In genomic region chr1:74077353-74077752, GRCm38 (mm10) we compare ENCODE assay signal across 9 mouse cellular contexts. TPM values are rescaled to one million over a fixed set of nuclear protein-coding genes. Genes with fewer than 3 reads are reported as not detected.
DNase-seq lines count a peak whose midpoint lies in the region; ATAC-seq and TF ChIP-seq lines count a peak whose summit lies in the region.
"Had no signal": no experiment of that assay in that cellular context is flagged by ENCODE, and none has a peak within 500 bp of the region (broad histone marks: within the 10 kb centered on the region; RNA-seq: fewer than 3 reads in every experiment).

No protein-coding gene starts in this region.

- WGBS in lung, embryonic 16.5 days, result 0% methylated on average over 2 of the region's 2 CpGs
- 2% methylated on average over 2 of the region's 2 CpGs for WGBS in spleen, adult 2 months

- no peak overlapping the region for H3K27ac ChIP-seq in lung, embryonic 16.5 days (ENCODE audit: low read length)
- H3K27ac ChIP-seq in spleen, adult 2 months (ENCODE audit: insufficient read depth, low read length), result no peak overlapping the region
- H3K27ac ChIP-seq: neural tube, embryonic 12.5 days had no signal

- peak; percentile 52; the same call in 1 of the 2 replicates for TF ChIP-seq CTCF in spleen, adult 2 months (IDR thresholded peaks at IDR 0.05; ENCODE audit: extremely low read depth, insufficient read depth, insufficient read length, insufficient replicate concordance)

- DNase-seq in cerebellum, adult 18-20 months, result peak; percentile 23 to 50
- peak; percentile 43 for DNase-seq in MEL-GATA-1-ER (ENCODE audit: extremely low read depth, low read depth)
- DNase-seq in cerebellum, postnatal 14 days, result peak; percentile 62 to 74
- peak; percentile 94 for DNase-seq in heart, adult 8-10 months (ENCODE audit: low spot score)
- peak; percentile 67 for DNase-seq in layer of hippocampus, adult 9-10 months (ENCODE audit: low spot score)
- peak in 1 of 2 experiments; percentile 71 for DNase-seq in spleen, adult 2 months (ENCODE audit: low read depth in 1 of 2, low spot score in 2 of 2)

- no peak for TF ChIP-seq POLR2A in spleen, adult 2 months (IDR thresholded peaks at IDR 0.05; ENCODE audit: low read depth, low read length)

- H3K4me3 ChIP-seq in lung, embryonic 16.5 days (ENCODE audit: low read length), result no peak overlapping the region
- no peak overlapping the region for H3K4me3 ChIP-seq in spleen, adult 2 months (ENCODE audit: extremely low read depth, insufficient read depth, insufficient read length)
- H3K4me3 ChIP-seq: neural tube, embryonic 12.5 days had no signal

- H3K27me3 ChIP-seq in lung, embryonic 16.5 days (ENCODE audit: control insufficient read depth, insufficient read depth, low read depth, low read length), result no peaks in the 10 kb centered on the region
- H3K27me3 ChIP-seq in spleen, adult 2 months (ENCODE audit: control insufficient read depth, insufficient read depth, low read length), result no peaks in the 10 kb centered on the region
- H3K27me3 ChIP-seq: neural tube, embryonic 12.5 days had no signal

- ATAC-seq in cerebellum, adult (ENCODE audit: insufficient number of reproducible peaks, low FRiP score, low TSS enrichment), result no peak
- ATAC-seq in lung, embryonic 16.5 days (ENCODE audit: low read depth), result peak; percentile 35; the same call in 1 of the 2 replicates

- peaks cover 18% of the 10 kb centered on the region for H3K4me1 ChIP-seq in lung, embryonic 16.5 days (replicated peaks; ENCODE audit: control insufficient read depth, insufficient read depth, low read length)
- H3K4me1 ChIP-seq in spleen, adult 2 months (ENCODE audit: control insufficient read depth, insufficient read depth, insufficient read length), result no peaks in the 10 kb centered on the region

- H3K9ac ChIP-seq in lung, embryonic 16.5 days (ENCODE audit: low read length), result peak overlapping the region; percentile 25; the same call in 1 of the 2 replicates
- H3K9ac ChIP-seq: neural tube, embryonic 12.5 days had no signal

- H3K36me3 ChIP-seq in lung, embryonic 16.5 days (ENCODE audit: control insufficient read depth, insufficient read depth, low read length), result no peaks in the 10 kb centered on the region
- no peaks in the 10 kb centered on the region for H3K36me3 ChIP-seq in spleen, adult 2 months (ENCODE audit: control insufficient read depth, insufficient read depth, low read length)
- H3K36me3 ChIP-seq: neural tube, embryonic 12.5 days had no signal

- no peaks in the 10 kb centered on the region for H3K9me3 ChIP-seq in lung, embryonic 16.5 days (ENCODE audit: control insufficient read depth, low read length)
- H3K9me3 ChIP-seq: neural tube, embryonic 12.5 days had no signal

- no peak overlapping the region for H3K4me2 ChIP-seq in lung, embryonic 16.5 days (ENCODE audit: low read depth, low read length)
- H3K4me2 ChIP-seq: neural tube, embryonic 12.5 days had no signal

RNA-seq across cellular contexts. Expression of gene Tns1, which starts 46.9 kb away (rescaled TPM):
- 100 to 1,000 TPM; 733 to 828 (median 798) TPM for total RNA-seq in heart, adult 8-10 months (2022)
- polyA plus RNA-seq in lung, embryonic 16.5 days (2015; fragmentation: Nextera tagmentation; extraction: Ambion mirVana), result 137 and 147 TPM in 2 replicates
- 80.4 and 102 TPM in 2 replicates for polyA plus RNA-seq in spleen, adult 2 months (2012; rRNA removed)

RNA-seq across cellular contexts. Expression of gene Rufy4, which starts 48.0 kb away (rescaled TPM):
- total RNA-seq in heart, adult 8-10 months (2022), result 1 to 10 TPM in 3 of 4 experiments, under 1 TPM in 1; 0.52 to 1.8 (median 1.3) TPM
- polyA plus RNA-seq in lung, embryonic 16.5 days (2015; fragmentation: Nextera tagmentation; extraction: Ambion mirVana), result 0.31 and 0.64 TPM in 2 replicates
- polyA plus RNA-seq in spleen, adult 2 months (2012; rRNA removed), result 0.41 and 0.67 TPM in 2 replicates
